Mouse (Mus musculus) NIH3T3 (cell line): Measurements from ENCODE around the gene March9.

Source experiments
- DNase-seq: peaks from one replicate; pipeline ENCODE4 v3.0.0-alpha.2; 2012; ENCODE audit warnings: low read depth

Gene March9

DNA sequence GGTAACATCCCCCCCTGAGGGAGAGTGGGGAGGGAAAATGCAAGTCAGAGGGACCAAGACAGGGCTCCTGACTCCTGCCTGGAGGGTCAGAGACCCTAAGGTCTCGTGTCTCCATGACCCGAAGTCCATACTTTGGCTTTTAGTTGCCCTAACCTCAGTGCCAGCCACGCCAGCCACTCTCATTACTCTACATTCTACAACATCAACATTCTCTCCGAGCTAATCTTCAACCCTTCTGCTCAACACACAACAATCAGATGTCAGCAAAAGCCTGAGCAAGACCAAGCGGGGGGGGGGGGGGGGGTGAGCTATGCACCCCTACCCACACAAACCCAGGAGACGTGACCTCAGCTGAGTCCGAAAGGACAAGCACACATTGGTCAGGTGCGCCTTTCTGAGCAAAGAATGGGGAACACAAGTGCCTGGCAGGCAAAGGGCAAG is 26.7 kb downstream of the March9 start:
- DNase-seq, result no peak

DNA sequence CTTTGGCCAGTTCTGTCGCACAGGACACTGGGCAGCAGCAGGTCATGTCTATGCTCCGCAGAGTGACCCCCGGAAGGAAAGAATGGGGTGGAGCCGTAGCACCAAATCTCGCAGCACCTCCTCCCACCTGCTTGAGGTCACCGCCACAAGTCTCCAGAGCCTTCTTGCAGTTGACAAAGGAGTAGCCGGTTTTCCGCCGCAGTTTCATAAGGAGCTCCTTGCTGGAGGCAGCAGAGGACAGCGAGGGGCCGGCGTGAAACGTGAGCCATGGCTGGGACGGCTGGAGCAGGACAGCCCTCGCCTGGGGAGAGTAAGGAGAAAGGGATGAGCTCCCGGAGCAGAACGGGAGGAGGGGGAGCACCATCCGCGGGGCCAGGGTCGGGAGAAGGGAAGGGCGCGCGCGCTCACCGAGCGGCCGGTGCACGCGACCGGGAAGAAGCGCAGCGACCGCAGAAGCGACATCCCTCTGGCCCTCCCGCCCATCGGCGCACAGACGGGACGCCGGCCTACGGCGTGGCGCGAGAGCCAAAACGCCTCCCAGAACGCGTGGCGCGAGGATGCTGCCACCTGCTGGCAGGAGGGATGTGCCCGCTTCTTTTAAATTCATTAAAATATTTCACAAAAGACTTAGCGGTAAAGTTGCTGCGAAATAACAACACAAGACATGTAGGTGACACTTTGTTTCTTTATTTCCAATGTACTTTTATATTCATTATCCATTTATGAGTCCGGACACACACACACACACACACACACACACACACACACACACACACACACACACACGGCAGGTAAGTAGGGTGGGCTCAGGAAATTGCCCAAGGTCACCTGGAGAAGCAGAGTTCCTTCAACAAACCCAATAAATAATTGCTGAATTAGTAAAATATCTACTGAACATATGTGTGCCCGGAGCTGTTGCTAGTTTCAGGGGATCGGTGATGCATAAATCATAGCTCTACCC is 29.4 kb downstream of the March9 start, which contains the start of gene Tsfm:
TSS of gene Tsfm (minus strand) at position 505 of the 961 bp plus-strand sequence.
- peak; percentile 97 for DNase-seq

DNA sequence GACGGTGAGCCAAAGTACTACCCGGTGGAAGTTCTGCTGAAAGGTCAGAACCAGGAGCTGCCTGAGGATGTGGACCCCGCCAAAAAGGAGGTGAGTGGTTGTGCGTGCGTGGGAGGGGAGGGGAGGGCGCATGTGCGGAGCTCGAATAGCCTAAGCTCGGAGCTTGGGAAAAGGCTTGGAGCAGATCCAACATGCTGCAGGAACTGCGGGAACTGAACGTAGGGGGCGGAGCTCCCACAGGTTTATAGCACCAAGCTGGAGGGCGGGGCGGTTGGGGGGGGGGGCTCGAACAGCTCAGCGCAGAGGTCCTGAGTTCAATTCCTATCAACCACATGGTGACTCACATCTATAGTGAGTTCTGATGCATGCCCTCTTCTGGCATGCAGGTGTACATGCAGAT is 41.6 kb downstream of the March9 start:
- DNase-seq, result no peak

DNA sequence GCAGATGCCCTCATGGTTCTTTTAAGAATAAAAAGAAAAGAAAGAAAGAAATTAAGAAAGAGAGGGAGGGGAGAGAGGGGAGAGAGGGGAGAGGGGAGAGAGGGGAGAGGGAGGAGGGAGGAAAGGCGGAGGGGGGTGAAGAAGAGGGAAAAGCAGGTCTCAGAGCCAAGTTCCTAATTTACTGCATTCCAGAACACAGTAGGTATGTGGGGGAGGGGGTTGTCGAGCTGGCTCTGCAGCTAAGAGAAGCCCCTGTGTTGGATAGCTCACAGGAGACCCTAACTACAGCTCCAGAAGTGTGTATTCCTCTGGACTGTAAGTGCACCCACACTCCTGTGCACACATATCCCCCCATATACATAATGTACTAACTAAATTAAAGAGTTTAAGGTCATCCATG is 42.9 kb downstream of the March9 start:
- DNase-seq, result no peak

DNA sequence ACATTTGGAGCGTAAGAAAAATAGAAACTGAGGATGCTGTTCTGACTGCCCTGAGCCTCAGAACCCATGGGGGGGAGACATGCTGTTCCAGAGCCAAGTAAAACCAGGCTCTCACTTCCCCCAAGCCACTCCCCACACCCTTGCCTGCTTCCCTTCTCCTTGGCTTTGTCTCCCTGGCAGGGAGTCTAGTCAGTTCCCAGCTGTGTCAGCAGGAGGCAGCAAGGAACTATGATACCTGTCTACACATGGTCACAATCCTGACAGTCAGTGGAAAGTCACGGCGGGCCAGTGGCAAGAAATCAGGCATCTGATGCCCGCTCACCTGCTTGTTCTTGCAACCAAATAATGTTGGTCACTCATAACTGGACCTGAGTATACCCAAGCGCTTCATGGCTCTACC is 43.5 kb downstream of the March9 start:
- DNase-seq, result peak; percentile 57
